Mouse (Mus musculus) thymus, adult 2 months (tissue): Measurements from ENCODE around the gene Sh3rf1.

Experiments used
- CTCF ChIP-seq: fragments of 200-500 bp; IDR thresholded peaks from 2 replicates; pipeline ENCODE4 v1.5.1; 2012; ENCODE audit warnings: mild to moderate bottlenecking, control low read depth, low read length, moderate library complexity, borderline replicate concordance; ENCODE audit not compliant: control insufficient read depth, poor library complexity, insufficient read depth; ENCODE audit errors: extremely low read depth
- POLR2A ChIP-seq: fragments of 200-500 bp; IDR thresholded peaks from 2 replicates; pipeline ENCODE4 v1.6.1; 2012; ENCODE audit warnings: mild to moderate bottlenecking, low read length, control low read depth, moderate library complexity; ENCODE audit not compliant: control insufficient read depth, poor library complexity, insufficient read depth; ENCODE audit errors: extremely low read depth

DNA sequence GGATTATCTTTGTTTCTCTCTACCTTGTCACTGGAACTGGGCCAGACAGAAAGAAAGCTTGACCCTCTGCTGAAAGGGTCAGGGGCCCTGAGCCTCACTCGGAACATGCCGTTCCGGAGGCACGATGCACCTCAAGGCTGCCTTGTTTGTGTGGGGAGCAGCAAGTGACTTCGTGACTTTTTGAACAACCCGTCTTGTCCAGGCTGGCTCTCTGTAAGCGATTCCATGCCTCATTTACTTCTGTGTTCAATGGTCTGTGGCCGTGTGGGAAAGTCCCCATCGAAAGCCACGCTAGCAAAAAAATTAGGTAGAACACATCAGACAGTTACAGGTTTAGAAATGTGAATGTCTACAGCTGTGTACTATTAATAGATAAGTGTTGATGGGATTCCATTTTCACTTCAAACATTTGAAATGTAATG lies 136.2 kb downstream of the Sh3rf1 start:
- TF ChIP-seq CTCF (no peak), POLR2A (no peak)
